In the genomic region with DNA sequence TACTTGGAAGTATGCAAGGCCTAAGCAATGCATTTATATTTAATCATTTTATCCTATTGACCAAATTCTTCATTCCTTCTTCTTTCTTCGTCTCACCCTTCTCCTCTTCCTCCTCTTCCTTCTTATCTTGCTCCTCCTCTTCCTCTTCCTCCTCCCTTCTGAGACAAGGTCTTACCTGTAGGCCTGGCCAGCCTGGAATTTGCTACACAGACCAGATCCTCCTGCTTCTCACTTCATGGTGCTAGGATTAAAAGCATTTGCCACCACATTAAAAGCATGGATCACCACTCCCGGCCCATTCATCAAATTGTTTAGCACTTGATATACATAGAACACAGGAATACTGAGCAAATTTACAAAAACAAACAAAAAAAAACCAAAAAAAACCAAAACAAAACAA, we compare ENCODE assay signal across 8 mouse cellular contexts. TPM values are rescaled to one million over a fixed set of nuclear protein-coding genes. Genes with fewer than 3 reads are reported as not detected.
DNase-seq lines count a peak whose midpoint lies in the region; ATAC-seq and TF ChIP-seq lines count a peak whose summit lies in the region.

No protein-coding gene starts in this region.

- H3K4me3 ChIP-seq in lung, embryonic 14.5 days (ENCODE audit: low read depth, low read length), result peak overlapping the region; percentile 78
- H3K4me3 ChIP-seq in forebrain, embryonic 10.5 days, result peak overlapping the region; percentile 84
- peak overlapping the region; percentile 88 for H3K4me3 ChIP-seq in limb, embryonic 12.5 days (replicated peaks)
- H3K4me3 ChIP-seq in small intestine, adult 2 months (ENCODE audit: low read depth, low read length), result no peak overlapping the region

- peaks cover 11% of the 10 kb centered on the region; the same call in 1 of the 2 replicates for H3K4me1 ChIP-seq in lung, embryonic 14.5 days (ENCODE audit: insufficient read depth)
- peaks cover 32% of the 10 kb centered on the region for H3K4me1 ChIP-seq in forebrain, embryonic 10.5 days
- H3K4me1 ChIP-seq in limb, embryonic 12.5 days (replicated peaks), result peaks cover 18% of the 10 kb centered on the region
- peaks cover 2% of the 10 kb centered on the region; the same call in 1 of the 2 replicates for H3K4me1 ChIP-seq in small intestine, adult 2 months (ENCODE audit: control insufficient read depth, insufficient read depth, insufficient read length, low read length)

- no peak for TF ChIP-seq CTCF in lung, embryonic 14.5 days (IDR thresholded peaks at IDR 0.05; ENCODE audit: low read depth)
- no peak for TF ChIP-seq CTCF in small intestine, adult 2 months (IDR thresholded peaks at IDR 0.05; ENCODE audit: extremely low read depth, insufficient read length, insufficient replicate concordance, low read depth, low read length)

- H3K4me2 ChIP-seq in lung, embryonic 14.5 days, result peak overlapping the region; percentile 74
- H3K4me2 ChIP-seq in limb, embryonic 12.5 days, result peak overlapping the region; percentile 69

- ATAC-seq in lung, embryonic 14.5 days (ENCODE audit: insufficient read depth), result no peak
- ATAC-seq in limb, embryonic 12.5 days (ENCODE audit: insufficient number of reproducible peaks, insufficient read depth, low FRiP score, low TSS enrichment, low read depth), result no peak

- H3K36me3 ChIP-seq in lung, embryonic 14.5 days (ENCODE audit: insufficient read depth), result no peaks in the 10 kb centered on the region
- H3K36me3 ChIP-seq in forebrain, embryonic 10.5 days (replicated peaks), result no peaks in the 10 kb centered on the region
- H3K36me3 ChIP-seq in limb, embryonic 12.5 days, result no peaks in the 10 kb centered on the region
- no peaks in the 10 kb centered on the region for H3K36me3 ChIP-seq in small intestine, adult 2 months (ENCODE audit: control insufficient read depth, insufficient read depth, low read length)

- WGBS in lung, embryonic 14.5 days, result 34% methylated on average over 2 of the region's 2 CpGs
- 45% methylated on average over 2 of the region's 2 CpGs for WGBS in forebrain, embryonic 10.5 days
- WGBS in limb, embryonic 12.5 days, result 31% methylated on average over 2 of the region's 2 CpGs
- 43% methylated on average over 2 of the region's 2 CpGs for WGBS in small intestine, adult 2 months

- peak overlapping the region; percentile 98 for H3K27ac ChIP-seq in lung, embryonic 14.5 days (ENCODE audit: low read depth)
- H3K27ac ChIP-seq in forebrain, embryonic 10.5 days, result peak overlapping the region; percentile 97
- peak overlapping the region; percentile 97 for H3K27ac ChIP-seq in limb, embryonic 12.5 days
- peak overlapping the region; percentile 90; the same call in 1 of the 2 replicates for H3K27ac ChIP-seq in small intestine, adult 2 months (ENCODE audit: insufficient read depth, low read depth, low read length)

- no peaks in the 10 kb centered on the region for H3K9me3 ChIP-seq in lung, embryonic 14.5 days (ENCODE audit: low read depth, low read length)
- H3K9me3 ChIP-seq in forebrain, embryonic 10.5 days, result no peaks in the 10 kb centered on the region
- H3K9me3 ChIP-seq in limb, embryonic 12.5 days, result no peaks in the 10 kb centered on the region

- H3K27me3 ChIP-seq in lung, embryonic 14.5 days (ENCODE audit: insufficient read depth, low read length), result no peaks in the 10 kb centered on the region
- H3K27me3 ChIP-seq in forebrain, embryonic 10.5 days (ENCODE audit: poor library complexity, severe bottlenecking), result no peaks in the 10 kb centered on the region
- no peaks in the 10 kb centered on the region for H3K27me3 ChIP-seq in limb, embryonic 12.5 days
- no peaks in the 10 kb centered on the region for H3K27me3 ChIP-seq in small intestine, adult 2 months (ENCODE audit: control insufficient read depth, insufficient read depth, low read length)

- H3K9ac ChIP-seq in lung, embryonic 14.5 days, result peak overlapping the region; percentile 89
- H3K9ac ChIP-seq in limb, embryonic 12.5 days (replicated peaks), result peak overlapping the region; percentile 94

- no peak for TF ChIP-seq POLR2A in small intestine, adult 2 months (IDR thresholded peaks at IDR 0.05; ENCODE audit: low read depth, low read length)

- no peak for DNase-seq in lung, embryonic 14.5 days
- no peak for DNase-seq in lung, postnatal 4 days
- no peak for DNase-seq in forebrain, embryonic 10.5 days (ENCODE audit: extremely low spot score, low spot score)
- no peak for DNase-seq in MN1 (ENCODE audit: low spot score)
- no peak for DNase-seq in cerebellum, adult 11-12 months
- DNase-seq in testis, postnatal 14 days (ENCODE audit: low spot score), result no peak

RNA-seq across cellular contexts. Expression of a gene that starts 0.9 kb away (rescaled TPM):
- 66.8 and 77.0 TPM in 2 replicates for polyA plus RNA-seq in lung, embryonic 14.5 days (2014; fragmentation: Nextera tagmentation; extraction: Ambion mirVana)
- 35.5 and 35.6 TPM in 2 replicates for polyA plus RNA-seq in forebrain, embryonic 10.5 days (2016; fragmentation: Nextera tagmentation; extraction: Ambion mirVana)
- 74.0 and 78.7 TPM in 2 replicates for polyA plus RNA-seq in limb, embryonic 12.5 days (2016; fragmentation: Nextera tagmentation; extraction: Ambion mirVana)
- polyA plus RNA-seq in small intestine, adult 2 months (2012; rRNA removed), result 36.1 and 43.9 TPM in 2 replicates
